Mouse (Mus musculus): ENCODE data around the gene Vstm2a.
A peak's percentile ranks its signal among the peaks of the same experiment; 100 is the strongest.

Gene Vstm2a

GRCm38 (mm10) chr11:16257473-16257921 is at the start of gene Vstm2a:
TSS of gene Vstm2a (plus strand) at chr11:16257724.
- DNase-seq (ENCODE audit: low read depth, low spot score): no peak

DNA sequence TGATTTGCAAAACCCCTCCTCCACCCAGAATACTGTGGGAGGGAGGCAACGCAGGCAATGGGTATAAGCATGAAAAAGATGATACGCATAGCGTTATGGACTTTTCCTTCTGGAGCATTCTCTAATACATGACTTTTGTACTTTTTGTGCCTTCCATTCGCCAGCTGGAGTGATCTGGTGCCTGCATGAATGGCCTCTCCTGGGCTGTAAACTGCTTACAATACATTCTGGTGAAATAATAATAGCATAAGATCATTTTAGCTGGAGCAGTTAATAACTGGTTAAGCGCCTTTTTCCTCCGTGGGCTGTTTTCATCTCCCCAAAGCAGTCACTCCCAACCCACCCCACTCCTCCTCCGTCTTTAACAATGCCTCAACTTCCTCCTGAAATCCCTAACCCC is 513 bp upstream of the Vstm2a start:
- DNase-seq (ENCODE audit: low read depth, low spot score): no peak

GRCm38 (mm10) chr11:16258300-16258699 is 776 bp downstream of the Vstm2a start:
- no peak for DNase-seq (ENCODE audit: low read depth, low spot score)

DNA sequence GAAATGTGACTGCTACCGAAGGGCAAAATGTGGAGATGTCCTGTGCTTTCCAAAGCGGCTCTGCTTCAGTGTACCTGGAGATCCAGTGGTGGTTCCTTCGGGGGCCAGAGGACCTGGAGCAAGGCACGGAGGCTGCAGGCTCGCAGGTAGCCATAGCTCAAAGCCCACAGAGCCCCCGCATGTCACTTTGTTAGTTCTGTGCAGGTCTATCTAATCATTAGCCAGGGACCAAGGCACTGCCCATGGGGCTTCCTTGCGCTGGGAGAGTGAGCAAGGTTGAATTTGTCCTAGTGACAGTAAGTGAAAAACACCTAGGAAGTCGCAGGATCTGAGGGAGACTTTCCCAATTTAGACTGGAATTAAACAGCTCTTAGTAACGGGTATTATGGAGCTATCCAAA is 2.4 kb downstream of the Vstm2a start:
- DNase-seq (ENCODE audit: low read depth, low spot score): no peak

GRCm38 (mm10) chr11:16260764-16261578 is 3.4 kb downstream of the Vstm2a start:
- DNase-seq (ENCODE audit: low read depth, low spot score): peak; percentile 47

DNA sequence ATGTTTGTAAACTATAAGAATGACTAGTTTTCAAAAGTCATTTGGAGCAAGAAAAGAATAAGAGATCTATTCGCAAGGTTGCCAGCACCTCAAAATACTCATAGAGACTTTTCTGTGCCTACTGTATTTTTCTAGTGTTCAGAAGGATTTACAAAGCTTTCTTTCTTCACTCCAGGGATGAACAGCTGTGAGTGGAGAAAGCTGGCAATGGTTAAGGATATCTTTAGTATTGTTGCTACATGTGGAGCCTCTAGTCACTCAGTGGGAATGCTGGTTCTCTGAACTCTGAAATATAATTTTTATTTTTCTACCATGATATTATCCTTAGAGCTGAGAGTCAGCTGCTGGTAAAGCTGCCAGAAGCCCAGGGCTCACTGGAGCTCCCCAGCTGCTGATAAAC is 10.9 kb downstream of the Vstm2a start:
- no peak for DNase-seq (ENCODE audit: low read depth, low spot score)

GRCm38 (mm10) chr11:16290381-16290780 is 32.9 kb downstream of the Vstm2a start:
- no peak for DNase-seq (ENCODE audit: low read depth, low spot score)

- no peak for DNase-seq (ENCODE audit: low read depth, low spot score)
Measured at GRCm38 (mm10) chr11:16292960-16293359, 35.4 kb downstream of the Vstm2a start.

DNA sequence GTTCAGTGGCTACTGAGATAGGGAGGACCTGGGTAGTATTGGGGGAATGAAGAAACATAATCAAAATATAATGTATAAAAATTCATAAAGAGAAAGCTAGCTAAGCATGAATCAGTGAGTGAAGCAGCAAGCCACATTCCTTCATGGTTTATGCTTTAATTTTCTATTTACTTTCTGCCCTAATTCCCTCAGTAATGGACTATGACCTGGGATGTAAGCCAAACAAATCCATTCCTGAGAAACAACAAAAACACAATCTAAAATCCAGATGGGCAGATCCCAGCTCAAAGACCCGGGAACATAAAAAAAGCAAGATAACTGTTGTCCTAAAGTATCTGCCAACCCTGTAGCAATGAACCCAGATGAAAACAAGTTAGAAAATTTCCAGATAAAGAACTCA is 39.0 kb downstream of the Vstm2a start:
- no peak for DNase-seq (ENCODE audit: low read depth, low spot score)

DNA sequence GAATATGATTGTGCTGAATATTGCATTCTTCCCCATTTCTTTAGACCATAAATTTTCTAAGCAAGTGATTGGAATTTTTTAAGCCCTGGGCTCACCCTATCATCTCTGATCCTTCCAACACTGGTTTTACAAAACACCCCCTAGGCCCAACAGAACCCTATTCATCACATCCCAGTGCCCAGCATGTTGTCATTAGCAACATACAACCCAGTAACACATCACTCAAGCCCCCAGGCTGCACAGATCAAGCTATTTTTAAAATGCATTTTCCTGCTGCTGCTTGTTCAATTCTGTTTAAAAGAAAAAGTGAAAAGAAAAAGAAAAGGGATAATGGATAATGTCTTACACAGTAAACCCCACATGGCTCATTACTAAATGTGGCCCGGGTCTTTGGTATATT is 42.0 kb downstream of the Vstm2a start:
- no peak for DNase-seq (ENCODE audit: low read depth, low spot score)

DNA sequence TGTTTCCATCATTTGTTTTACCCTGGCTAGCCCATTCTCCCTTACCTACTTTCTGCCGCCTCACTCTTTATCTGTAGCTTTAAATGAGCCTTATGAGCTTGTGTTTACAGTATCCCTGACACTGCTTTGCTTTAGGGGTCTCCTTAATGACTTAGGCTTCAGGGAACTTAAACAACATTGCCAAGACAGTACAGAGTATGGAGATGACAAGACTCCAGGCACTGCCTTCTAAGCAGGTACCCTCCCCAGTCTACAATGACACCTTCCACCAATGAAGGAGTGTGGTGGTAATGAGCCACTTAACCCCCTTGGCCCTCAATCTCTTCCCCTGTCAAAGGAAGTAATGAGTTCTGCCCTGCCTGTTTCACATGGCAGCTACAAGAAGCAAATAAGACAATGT is 42.4 kb downstream of the Vstm2a start:
- no peak for DNase-seq (ENCODE audit: low read depth, low spot score)

DNA sequence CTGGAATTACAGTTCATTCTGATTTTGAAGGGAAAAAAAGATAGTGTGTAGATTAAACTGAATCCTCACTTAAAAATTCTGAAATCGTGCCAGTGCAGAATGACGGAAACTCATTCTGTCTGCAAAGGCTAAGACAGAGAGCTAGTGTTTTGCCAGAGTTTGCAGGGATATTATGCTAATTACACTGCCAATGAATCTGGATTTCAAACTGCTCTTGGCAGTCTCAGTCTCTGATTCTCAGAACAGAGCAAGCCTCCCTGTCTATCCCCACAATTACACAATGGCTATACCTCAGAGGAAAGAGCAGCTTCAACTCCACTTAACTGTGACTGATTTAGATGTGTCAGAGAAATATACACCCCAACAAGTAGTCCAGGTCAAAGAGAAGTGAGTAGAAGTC is 43.2 kb downstream of the Vstm2a start:
- DNase-seq (ENCODE audit: low read depth, low spot score): no peak

DNA sequence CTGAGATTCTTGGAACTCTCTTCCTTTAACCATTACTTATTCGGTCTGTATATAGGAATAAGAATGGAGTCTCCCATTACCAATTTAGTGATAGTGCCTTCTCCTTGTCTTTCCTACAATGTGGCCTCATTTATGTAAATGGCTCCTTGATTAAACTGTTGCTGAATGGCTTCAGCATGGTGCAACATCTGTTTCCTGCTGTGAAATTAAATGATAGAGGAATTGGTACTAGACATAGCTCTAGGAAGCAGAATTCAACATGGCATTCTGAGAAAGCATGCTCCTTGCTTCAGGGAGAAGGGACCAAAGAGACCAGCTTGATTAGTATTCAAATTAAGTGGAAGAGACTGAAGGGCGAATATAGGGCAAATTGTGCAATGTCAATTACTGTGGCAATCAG is 57.6 kb downstream of the Vstm2a start:
- no peak for DNase-seq (ENCODE audit: low read depth, low spot score)

DNA sequence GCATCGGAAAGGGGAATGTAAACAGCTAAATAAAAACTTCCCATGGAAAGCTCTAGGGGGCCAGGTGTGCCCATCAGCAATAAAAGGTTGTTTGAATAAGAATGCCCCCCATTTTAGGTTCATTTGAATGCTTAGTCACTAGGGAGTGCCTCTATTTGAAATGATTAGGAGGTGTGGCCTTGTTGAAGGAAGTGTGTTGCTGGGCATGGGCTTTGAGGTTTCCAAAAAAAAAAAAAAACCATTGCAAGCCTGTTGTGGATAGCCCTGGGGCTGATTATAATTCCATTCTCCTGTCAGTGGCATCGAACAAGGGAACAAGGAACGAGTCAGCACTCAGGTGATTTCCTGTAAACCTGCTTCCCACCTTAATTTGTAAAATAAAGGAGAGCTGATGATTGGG is 87.7 kb downstream of the Vstm2a start:
- DNase-seq (ENCODE audit: low read depth, low spot score): no peak

- no peak for DNase-seq (ENCODE audit: low read depth, low spot score)
Measured at GRCm38 (mm10) chr11:16345676-16346075, 88.2 kb downstream of the Vstm2a start.

DNA sequence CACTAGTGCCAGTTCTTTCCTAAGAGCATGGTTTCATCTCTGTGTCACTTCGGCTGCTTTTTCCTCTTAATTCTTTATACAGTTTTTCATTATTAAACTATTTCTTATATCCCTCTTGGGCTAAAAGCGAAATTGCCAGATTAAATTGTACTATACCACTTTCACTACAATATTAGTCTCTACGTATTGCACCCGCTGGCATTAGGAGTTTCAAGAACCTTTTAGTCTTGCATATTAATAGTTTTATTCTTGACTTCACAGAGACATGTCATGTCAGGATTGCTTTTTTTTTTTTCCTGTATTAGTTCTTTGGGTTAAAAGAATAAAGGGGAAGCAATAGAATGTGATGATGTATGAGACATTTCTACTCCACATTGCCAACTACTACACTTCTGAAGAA is 94.4 kb downstream of the Vstm2a start:
- no peak for DNase-seq (ENCODE audit: low read depth, low spot score)

DNA sequence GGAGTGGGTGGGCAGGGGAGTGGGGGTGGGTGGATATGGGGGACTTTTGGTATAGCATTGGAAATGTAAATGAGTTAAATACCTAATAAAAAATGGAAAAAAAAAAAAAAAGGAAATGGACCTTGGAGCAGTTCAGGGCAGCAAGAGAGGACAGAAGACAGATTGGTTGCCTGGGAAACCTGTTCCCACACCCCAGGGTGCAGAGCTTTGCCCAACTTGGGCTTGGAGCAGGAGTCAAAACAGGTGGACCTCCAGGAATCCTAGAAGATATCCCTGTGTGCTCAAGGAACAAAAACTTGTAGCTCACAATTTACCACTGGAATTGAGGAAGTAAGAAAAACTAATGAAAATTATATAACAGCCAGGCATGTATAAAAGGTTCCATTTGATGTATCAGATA is 96.8 kb downstream of the Vstm2a start:
- no peak for DNase-seq (ENCODE audit: low read depth, low spot score)

GRCm38 (mm10) chr11:16366852-16367587 is 109.5 kb downstream of the Vstm2a start:
- DNase-seq (ENCODE audit: low read depth, low spot score): no peak

DNA sequence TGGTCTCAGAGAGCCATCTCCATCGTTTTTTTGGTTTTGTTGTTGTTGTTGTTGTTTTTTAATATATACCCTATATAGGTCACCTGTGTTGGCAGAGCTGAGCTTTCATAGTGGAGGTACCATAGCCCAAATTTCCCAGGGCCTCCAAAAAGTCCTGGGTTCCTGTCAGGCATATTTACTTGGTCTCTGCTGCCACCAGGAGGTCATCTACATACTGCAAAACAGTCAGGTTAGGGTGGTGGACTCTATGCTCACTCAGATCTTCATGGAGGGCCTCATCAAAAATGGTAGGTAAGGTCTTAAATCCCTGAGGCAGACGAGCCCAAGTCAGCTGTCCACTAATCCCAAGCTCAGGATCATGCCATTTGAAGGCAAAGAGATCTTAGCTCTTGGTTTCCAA is 146.1 kb downstream of the Vstm2a start:
- DNase-seq (ENCODE audit: low read depth, low spot score): no peak

DNA sequence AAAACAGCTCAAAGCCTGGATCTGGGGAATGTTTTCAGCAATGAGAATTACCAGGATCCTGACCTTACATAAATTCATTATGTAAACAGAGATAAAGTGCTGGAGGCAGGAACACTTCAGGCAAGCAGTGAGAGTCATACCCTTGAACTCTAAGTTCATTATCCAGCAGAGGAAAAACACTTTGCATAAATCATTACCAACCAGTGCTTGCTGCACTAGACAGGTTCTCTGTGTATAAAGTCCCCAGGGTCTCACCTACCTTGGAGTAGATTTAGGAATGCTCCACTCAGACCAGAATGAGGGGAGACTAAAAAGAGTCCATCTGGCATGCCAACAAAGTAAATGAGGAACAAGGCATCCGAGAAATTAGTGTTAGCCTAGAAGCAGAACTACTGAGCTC is 154.2 kb downstream of the Vstm2a start:
- no peak for DNase-seq (ENCODE audit: low read depth, low spot score)

GRCm38 (mm10) chr11:16412609-16413008 is 155.1 kb downstream of the Vstm2a start:
- peak; percentile 54 for DNase-seq (ENCODE audit: low read depth, low spot score)

- no peak for DNase-seq (ENCODE audit: low read depth, low spot score)
Measured at GRCm38 (mm10) chr11:16413077-16413644, 155.6 kb downstream of the Vstm2a start.
